Mouse (Mus musculus): Measurements from ENCODE around the gene Pask.

The Pask gene

DNA sequence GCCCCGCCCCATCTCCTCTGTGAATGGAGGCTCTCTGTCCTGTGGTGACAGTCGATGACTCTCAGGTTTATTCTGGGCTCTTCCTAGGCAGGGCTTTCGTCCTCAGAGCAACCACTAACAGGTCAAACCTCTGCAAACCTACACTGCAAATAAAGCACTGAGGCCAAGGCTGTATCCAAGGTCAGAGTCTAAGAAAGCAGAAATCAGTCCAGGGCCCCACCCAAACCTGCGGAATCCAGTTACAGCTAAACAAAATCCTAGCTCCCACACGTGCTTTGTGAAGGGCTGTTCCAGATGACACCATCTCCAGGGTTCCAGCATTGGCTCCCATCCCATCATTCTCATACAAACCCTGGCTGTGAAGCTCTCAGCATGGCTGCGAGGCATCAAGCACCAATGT is 67.7 kb downstream of the Pask start:
- no peak for DNase-seq

DNA sequence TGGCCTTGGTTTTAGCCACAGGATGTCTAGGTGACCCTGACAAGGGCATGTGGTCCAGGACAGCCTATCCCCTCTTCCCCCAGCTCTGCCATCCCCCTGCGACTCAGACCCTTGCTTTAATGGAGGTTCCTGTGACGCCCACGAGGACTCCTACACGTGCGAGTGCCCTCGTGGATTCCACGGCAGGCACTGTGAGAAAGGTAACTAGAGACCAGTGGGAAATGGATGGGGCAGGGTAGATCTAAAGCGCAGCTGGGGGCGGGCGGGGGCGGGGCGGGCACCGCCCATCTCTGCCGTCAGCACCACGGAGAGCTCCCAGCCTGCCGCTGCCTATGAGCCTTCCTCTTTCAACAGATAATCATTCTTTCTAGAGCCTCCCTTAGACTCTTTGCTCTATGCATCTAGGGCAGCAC is 70.9 kb downstream of the Pask start:
- no peak for DNase-seq

DNA sequence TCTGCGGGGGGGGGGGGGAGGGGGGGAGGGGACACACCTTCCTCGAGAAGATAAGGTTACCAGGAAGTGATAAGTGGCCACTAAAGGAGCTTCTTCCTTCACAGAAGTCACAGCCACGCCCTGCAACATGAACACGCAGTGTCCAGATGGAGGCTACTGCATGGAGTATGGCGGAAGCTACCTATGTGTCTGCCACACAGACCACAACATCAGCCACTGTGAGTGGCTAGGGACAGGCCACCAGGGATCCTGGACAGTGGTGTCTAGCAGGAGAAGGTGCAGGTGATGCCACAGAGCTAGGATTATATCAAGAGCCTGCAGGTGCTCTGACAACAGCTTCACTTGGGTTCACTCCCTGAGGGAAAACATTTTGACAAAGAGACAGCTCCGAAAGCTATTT is 71.5 kb downstream of the Pask start:
- no peak for DNase-seq

DNA sequence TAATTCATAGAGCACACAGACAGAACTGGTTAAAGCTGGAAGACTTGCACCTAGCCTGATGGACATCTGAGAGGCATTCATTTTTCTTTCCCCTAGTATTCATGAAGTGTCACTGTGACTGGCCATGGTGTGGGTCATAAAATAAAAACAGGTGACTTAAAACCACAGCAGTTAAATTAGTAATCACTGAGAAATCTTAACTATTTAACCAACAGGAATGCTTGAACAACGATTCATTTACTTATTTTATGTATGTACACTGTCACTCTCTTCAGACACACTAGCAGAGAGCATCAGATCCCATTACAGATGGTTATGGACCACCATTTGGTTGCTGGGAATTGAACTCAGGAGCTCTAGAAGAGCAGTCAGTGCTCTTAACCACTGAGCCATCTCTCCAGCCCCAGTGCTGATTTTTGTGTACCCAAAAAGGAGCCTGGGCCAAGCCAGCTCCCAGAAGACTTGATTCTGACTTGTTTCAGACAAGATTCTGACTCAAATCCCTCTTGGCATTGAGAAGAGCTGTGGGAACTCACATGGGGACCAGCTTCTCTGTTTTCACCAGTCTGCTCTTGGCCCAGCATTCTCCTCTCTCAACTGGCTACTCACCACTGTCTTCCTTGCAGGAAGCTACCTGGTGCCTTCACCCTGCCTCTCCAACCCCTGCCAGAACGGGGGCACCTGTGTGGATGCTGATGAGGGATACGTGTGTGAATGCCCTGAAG is 72.6 kb downstream of the Pask start:
- DNase-seq: no peak

DNA sequence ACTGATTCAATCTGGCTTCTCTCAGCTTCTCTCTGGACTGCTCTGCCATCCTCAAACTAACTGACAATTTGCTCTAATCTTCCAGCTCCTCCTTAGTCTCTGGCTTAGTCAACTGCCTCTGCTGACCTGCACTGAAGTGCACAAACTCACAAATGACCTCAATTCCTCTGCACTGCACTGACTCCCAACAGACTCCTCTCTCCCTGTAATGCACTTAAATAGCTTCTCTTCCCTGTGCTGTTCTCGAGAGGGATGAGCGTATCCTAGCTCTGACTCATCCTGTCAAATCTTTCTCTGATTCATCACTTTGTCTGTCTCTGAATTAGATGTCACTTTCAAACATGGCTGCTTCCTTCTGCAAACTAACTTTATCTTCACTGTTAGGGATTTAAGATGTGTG is 75.0 kb downstream of the Pask start:
- no peak for DNase-seq

DNA sequence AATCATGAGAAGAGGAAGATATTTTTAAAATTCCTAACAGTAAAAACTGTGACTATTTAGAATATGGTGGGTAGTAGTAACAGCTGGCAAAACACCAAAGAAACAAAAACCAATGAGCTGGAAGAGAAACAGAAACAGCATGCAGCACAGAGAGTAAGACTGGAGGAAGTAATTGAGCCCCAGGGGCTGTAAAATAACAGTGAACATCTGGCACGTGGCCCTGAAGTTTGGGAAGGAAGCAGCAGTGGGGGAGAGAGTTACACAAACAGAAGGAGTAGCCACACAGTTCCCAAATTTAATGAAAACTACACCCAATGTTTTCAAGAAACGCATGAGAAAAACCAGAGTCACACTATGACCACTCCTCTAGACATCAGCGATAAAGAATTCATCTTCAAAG is 76.1 kb downstream of the Pask start:
- no peak for DNase-seq
